9 mouse cellular contexts compared by ENCODE assay signal in the genomic region with DNA sequence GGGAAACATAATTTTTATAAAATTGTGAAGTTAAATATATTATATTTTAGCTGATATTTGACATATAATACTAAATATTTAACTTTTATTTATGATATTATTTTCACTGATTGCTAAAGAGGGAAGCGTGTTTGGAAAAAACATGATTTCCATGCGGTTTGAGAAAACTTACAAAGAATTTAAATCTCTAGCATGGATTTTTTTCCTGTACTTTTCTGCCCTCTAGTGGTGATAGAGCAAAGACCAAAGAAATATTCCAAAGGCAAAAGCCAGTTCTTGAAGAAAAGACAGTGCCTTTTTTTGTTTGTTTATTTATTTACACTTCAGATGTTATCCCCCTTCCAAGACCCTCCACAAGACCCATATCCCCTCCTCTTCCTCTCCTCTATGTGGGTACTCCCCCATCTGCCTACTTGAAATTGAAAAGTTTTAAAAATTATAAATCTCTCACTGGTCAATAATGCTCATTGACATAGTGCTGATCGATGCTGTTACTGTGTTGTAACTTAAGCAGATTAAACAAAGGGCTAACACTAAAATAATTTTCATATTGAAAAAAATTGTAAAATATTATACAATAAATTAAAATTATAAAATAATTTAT.
DNase-seq lines count a peak whose midpoint lies in the region; ATAC-seq lines count a peak whose summit lies in the region.
"Had no signal": no experiment of that assay in that cellular context is flagged by ENCODE, and none has a peak within 500 bp of the region (broad histone marks: within the 10 kb centered on the region; RNA-seq: fewer than 3 reads in every experiment).

No protein-coding gene starts in this region.

- DNase-seq in cerebellum, adult 9-10 months = peak; percentile 11
- no peak for DNase-seq in cerebellum, adult 8-10 months
- DNase-seq in lung, postnatal 10 days = peak; percentile 6
- no peak for DNase-seq in lung, adult 18-20 months
- DNase-seq in embryonic facial prominence, embryonic 14.5 days (ENCODE audit: low spot score) = peak; percentile 75
- peak; percentile 84 for DNase-seq in retina, embryonic 14.5 days (ENCODE audit: low spot score)
- no peak for DNase-seq in T-cell, adult 2 months (ENCODE audit: low spot score)
- DNase-seq in frontal cortex, postnatal 14 days (ENCODE audit: low spot score in 2 of 2) = no peak

- H3K9me3 ChIP-seq in embryonic facial prominence, embryonic 14.5 days (ENCODE audit: control insufficient read depth, low read length) = no peaks in the 10 kb centered on the region
- H3K9me3 ChIP-seq: neural tube, embryonic 13.5 days had no signal

- H3K4me2 ChIP-seq in embryonic facial prominence, embryonic 14.5 days (ENCODE audit: low read depth, low read length) = no peak overlapping the region
- H3K4me2 ChIP-seq: neural tube, embryonic 13.5 days had no signal

- H3K27ac ChIP-seq in embryonic facial prominence, embryonic 14.5 days (replicated peaks; ENCODE audit: low read depth, low read length) = no peak overlapping the region
- H3K27ac ChIP-seq: neural tube, embryonic 13.5 days had no signal

- H3K9ac ChIP-seq in embryonic facial prominence, embryonic 14.5 days (ENCODE audit: low read depth, low read length) = no peak overlapping the region
- H3K9ac ChIP-seq: neural tube, embryonic 13.5 days had no signal

- H3K4me3 ChIP-seq in embryonic facial prominence, embryonic 14.5 days (ENCODE audit: low read depth, low read length) = no peak overlapping the region
- H3K4me3 ChIP-seq: neural tube, embryonic 13.5 days had no signal

- ATAC-seq in embryonic facial prominence, embryonic 14.5 days (ENCODE audit: low read depth) = no peak

- H3K36me3 ChIP-seq in embryonic facial prominence, embryonic 14.5 days (ENCODE audit: control insufficient read depth, insufficient read depth, low read length) = no peaks in the 10 kb centered on the region
- H3K36me3 ChIP-seq: neural tube, embryonic 13.5 days had no signal

- no peaks in the 10 kb centered on the region for H3K27me3 ChIP-seq in embryonic facial prominence, embryonic 14.5 days (replicated peaks; ENCODE audit: control insufficient read depth, insufficient read depth, low read length)
- H3K27me3 ChIP-seq: neural tube, embryonic 13.5 days had no signal

- WGBS in embryonic facial prominence, embryonic 14.5 days = 40% methylated on average over 3 of the region's 3 CpGs

- H3K4me1 ChIP-seq in embryonic facial prominence, embryonic 14.5 days (ENCODE audit: control insufficient read depth, insufficient read depth, low read length) = no peaks in the 10 kb centered on the region
- H3K4me1 ChIP-seq: neural tube, embryonic 13.5 days had no signal

Comparison
In these comparisons a context has a peak if more than half of its experiments do, and no peak if none do; other contexts are left out.
1. DNase-seq: peak in cerebellum, adult 9-10 months (single experiment), lung, postnatal 10 days (single experiment), embryonic facial prominence, embryonic 14.5 days (single experiment) and retina, embryonic 14.5 days (single experiment); none in cerebellum, adult 8-10 months (single experiment), lung, adult 18-20 months (0 of 2), T-cell, adult 2 months (single experiment) and frontal cortex, postnatal 14 days (0 of 2).